Mouse (Mus musculus) liver, embryonic 14.5 days (tissue): ENCODE results near the gene Helz.

ENCODE experiments used
- CTCF ChIP-seq: IDR thresholded peaks from 2 replicates; pipeline ENCODE4 v1.5.1; 2016; ENCODE audit warnings: antibody characterized with exemption, low read depth, control low read depth
- EP300 ChIP-seq: IDR thresholded peaks from 2 replicates; pipeline ENCODE4 v1.6.1; 2016; ENCODE audit warnings: antibody characterized with exemption, low read depth

DNA sequence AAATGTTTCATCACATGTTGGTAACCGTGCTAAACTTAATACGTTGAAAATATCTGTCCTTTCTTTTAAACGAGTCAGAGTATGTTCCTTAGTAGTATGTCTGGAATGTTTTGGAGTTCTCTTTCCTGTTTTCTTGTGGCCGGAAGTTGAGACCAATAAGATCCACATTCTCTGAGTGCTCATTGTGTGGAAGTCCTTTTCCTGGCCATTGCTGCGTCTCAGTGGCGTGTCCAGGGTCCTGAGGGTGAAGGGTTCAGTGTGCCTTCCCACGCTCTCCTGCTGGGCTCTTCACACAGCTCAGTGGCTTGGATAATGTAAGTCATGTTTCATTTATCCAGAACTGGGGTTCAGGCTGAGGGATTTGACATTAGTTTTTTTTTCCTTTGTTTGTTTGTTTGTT lies 30.5 kb downstream of the Helz start:
- TF ChIP-seq CTCF, result no peak
- no peak for TF ChIP-seq EP300
